In genomic region chr4:46853852-46854460, GRCm38 (mm10) we compare ENCODE assay signal across 12 mouse cellular contexts.
DNase-seq lines count a peak whose midpoint lies in the region; ATAC-seq and TF ChIP-seq lines count a peak whose summit lies in the region.
"Had no signal": no experiment of that assay in that cellular context is flagged by ENCODE, and none has a peak within 500 bp of the region (broad histone marks: within the 10 kb centered on the region; RNA-seq: fewer than 3 reads in every experiment).

No protein-coding gene starts in this region.

- no peak for ATAC-seq in lung, embryonic 14.5 days (ENCODE audit: insufficient read depth)
- ATAC-seq in liver, embryonic 11.5 days (replicated peaks; ENCODE audit: low FRiP score), result peak; percentile 99

- H3K36me3 ChIP-seq in lung, embryonic 14.5 days (ENCODE audit: insufficient read depth), result no peaks in the 10 kb centered on the region
- no peaks in the 10 kb centered on the region for H3K36me3 ChIP-seq in liver, embryonic 11.5 days (ENCODE audit: control insufficient read depth, insufficient read depth, low read length)

- DNase-seq in cerebellum, adult 9-11 months, result peak; percentile 8
- DNase-seq in cerebellum, adult 2 months, result no peak
- DNase-seq in lung, embryonic 14.5 days, result no peak
- no peak for DNase-seq in lung, postnatal 14 days
- DNase-seq in liver, embryonic 11.5 days (ENCODE audit: low spot score), result peak; percentile 46
- DNase-seq in spleen, postnatal 36 days (ENCODE audit: low spot score in 2 of 2), result peak; percentile 61 to 76
- no peak for DNase-seq in frontal cortex, postnatal 14 days (ENCODE audit: low spot score in 2 of 2)
- DNase-seq in kidney, postnatal 4 days, result no peak
- DNase-seq: adrenal gland, adult 8-10 months; cerebellum, postnatal 14 days; heart, adult 2 months; thymus, postnatal 36 days had no signal

- WGBS in cerebellum, adult 2 months, result 88% methylated on average over 12 of the region's 12 CpGs
- WGBS in lung, embryonic 14.5 days, result 61% methylated on average over 12 of the region's 12 CpGs
- WGBS in liver, embryonic 11.5 days, result 43% methylated on average over 12 of the region's 12 CpGs

- no peaks in the 10 kb centered on the region for H3K27me3 ChIP-seq in cerebellum, adult 2 months (ENCODE audit: control insufficient read depth, insufficient read depth, low read length)
- no peaks in the 10 kb centered on the region for H3K27me3 ChIP-seq in lung, embryonic 14.5 days (ENCODE audit: insufficient read depth, low read length)
- no peaks in the 10 kb centered on the region for H3K27me3 ChIP-seq in liver, embryonic 11.5 days (replicated peaks; ENCODE audit: control insufficient read depth, insufficient read depth, low read length)

- no peak overlapping the region for H3K9ac ChIP-seq in lung, embryonic 14.5 days
- H3K9ac ChIP-seq in liver, embryonic 11.5 days (ENCODE audit: low read depth, low read length), result peak overlapping the region; percentile 69

- peaks cover 19% of the 10 kb centered on the region for H3K4me1 ChIP-seq in cerebellum, adult 2 months (ENCODE audit: control insufficient read depth, insufficient read depth, low read length)
- H3K4me1 ChIP-seq in lung, embryonic 14.5 days (ENCODE audit: insufficient read depth), result no peaks in the 10 kb centered on the region
- peaks cover 12% of the 10 kb centered on the region for H3K4me1 ChIP-seq in liver, embryonic 11.5 days (replicated peaks; ENCODE audit: control insufficient read depth, insufficient read depth, low read length)

- no peaks in the 10 kb centered on the region for H3K9me3 ChIP-seq in lung, embryonic 14.5 days (ENCODE audit: low read depth, low read length)
- no peaks in the 10 kb centered on the region; the same call in 1 of the 2 replicates for H3K9me3 ChIP-seq in liver, embryonic 11.5 days (ENCODE audit: control insufficient read depth, low read length)

- no peak for TF ChIP-seq CTCF in cerebellum, adult 2 months (IDR thresholded peaks at IDR 0.05; ENCODE audit: borderline replicate concordance, insufficient read depth, low read depth, low read length)
- TF ChIP-seq CTCF in lung, embryonic 14.5 days (IDR thresholded peaks at IDR 0.05; ENCODE audit: low read depth), result no peak

- no peak for TF ChIP-seq POLR2A in cerebellum, adult 2 months (IDR thresholded peaks at IDR 0.05; ENCODE audit: borderline replicate concordance, insufficient read depth, low read length)

- no peak overlapping the region for H3K27ac ChIP-seq in cerebellum, adult 2 months (ENCODE audit: insufficient read depth, low read length)
- no peak overlapping the region for H3K27ac ChIP-seq in lung, embryonic 14.5 days (ENCODE audit: low read depth)
- peak overlapping the region; percentile 88 for H3K27ac ChIP-seq in liver, embryonic 11.5 days (ENCODE audit: low read depth, low read length)
- H3K27ac ChIP-seq: heart, adult 2 months had no signal

- H3K4me3 ChIP-seq in cerebellum, adult 2 months (replicated peaks; ENCODE audit: insufficient read depth, low read depth, low read length), result no peak overlapping the region
- H3K4me3 ChIP-seq in lung, embryonic 14.5 days (ENCODE audit: low read depth, low read length), result peak overlapping the region; percentile 15; the same call in 1 of the 2 replicates
- H3K4me3 ChIP-seq in liver, embryonic 11.5 days (ENCODE audit: low read depth, low read length), result peak overlapping the region; percentile 53
- H3K4me3 ChIP-seq: heart, adult 2 months had no signal

- no peak overlapping the region for H3K4me2 ChIP-seq in lung, embryonic 14.5 days
- H3K4me2 ChIP-seq in liver, embryonic 11.5 days, result peak overlapping the region; percentile 51

Comparison
In these comparisons a context has a peak if more than half of its experiments do, and no peak if none do; other contexts are left out.
1. DNase-seq: peak in cerebellum, adult 9-11 months (single experiment), liver, embryonic 11.5 days (single experiment) and spleen, postnatal 36 days (2 of 2); none in cerebellum, adult 2 months (0 of 2), lung, embryonic 14.5 days (single experiment), lung, postnatal 14 days (single experiment), frontal cortex, postnatal 14 days (0 of 2) and kidney, postnatal 4 days (0 of 2).